ENCODE assay signal across 7 mouse cellular contexts in genomic region chr3:36612687-36613086, GRCm38 (mm10). TPM values are rescaled to one million over a fixed set of nuclear protein-coding genes. Genes with fewer than 3 reads are reported as not detected.
DNase-seq lines count a peak whose midpoint lies in the region; ATAC-seq lines count a peak whose summit lies in the region.

No protein-coding gene starts in this region.

- no peak for DNase-seq in neural tube, embryonic 11.5 days (ENCODE audit: low spot score)
- no peak for DNase-seq in neural tube, embryonic 10.5 days (ENCODE audit: extremely low spot score, low spot score)
- DNase-seq in limb, embryonic 10.5 days (ENCODE audit: low spot score), result no peak
- DNase-seq in ovary, adult 18-20 months (ENCODE audit: low spot score), result no peak
- no peak for DNase-seq in gastrocnemius, adult 8-10 months (ENCODE audit: low spot score in 2 of 2)

- no peaks in the 10 kb centered on the region for H3K27me3 ChIP-seq in neural tube, embryonic 11.5 days (ENCODE audit: control insufficient read depth, insufficient read depth, low read length)
- no peaks in the 10 kb centered on the region for H3K27me3 ChIP-seq in forebrain, embryonic 12.5 days
- no peaks in the 10 kb centered on the region for H3K27me3 ChIP-seq in limb, embryonic 10.5 days (ENCODE audit: low read depth, poor library complexity, severe bottlenecking)
- no peaks in the 10 kb centered on the region for H3K27me3 ChIP-seq in neural tube, embryonic 13.5 days

- peak overlapping the region; percentile 65 for H3K4me2 ChIP-seq in neural tube, embryonic 11.5 days (ENCODE audit: low read depth)
- H3K4me2 ChIP-seq in forebrain, embryonic 12.5 days, result peak overlapping the region; percentile 64
- H3K4me2 ChIP-seq in neural tube, embryonic 13.5 days, result peak overlapping the region; percentile 65

- no peaks in the 10 kb centered on the region; the same call in 1 of the 2 replicates for H3K4me1 ChIP-seq in neural tube, embryonic 11.5 days (ENCODE audit: control insufficient read depth, insufficient read depth, low read length)
- H3K4me1 ChIP-seq in forebrain, embryonic 12.5 days, result peaks cover 10% of the 10 kb centered on the region
- 0 out of 2 replicates have a peak, but pooled peaks cover 10% of the 10 kb centered on the region for H3K4me1 ChIP-seq in limb, embryonic 10.5 days
- H3K4me1 ChIP-seq in neural tube, embryonic 13.5 days (replicated peaks), result peaks cover 13% of the 10 kb centered on the region

- peak overlapping the region; percentile 70 for H3K4me3 ChIP-seq in neural tube, embryonic 11.5 days (ENCODE audit: low read depth, low read length)
- H3K4me3 ChIP-seq in forebrain, embryonic 12.5 days (replicated peaks), result peak overlapping the region; percentile 67
- peak overlapping the region; percentile 71 for H3K4me3 ChIP-seq in limb, embryonic 10.5 days
- peak overlapping the region; percentile 70 for H3K4me3 ChIP-seq in neural tube, embryonic 13.5 days

- H3K9me3 ChIP-seq in neural tube, embryonic 11.5 days (ENCODE audit: control insufficient read depth, low read length), result no peaks in the 10 kb centered on the region
- no peaks in the 10 kb centered on the region for H3K9me3 ChIP-seq in forebrain, embryonic 12.5 days
- H3K9me3 ChIP-seq in limb, embryonic 10.5 days (replicated peaks), result no peaks in the 10 kb centered on the region
- no peaks in the 10 kb centered on the region for H3K9me3 ChIP-seq in neural tube, embryonic 13.5 days

- WGBS in neural tube, embryonic 11.5 days, result 6% methylated on average over 6 of the region's 6 CpGs
- WGBS in forebrain, embryonic 12.5 days, result 1% methylated on average over 6 of the region's 6 CpGs
- WGBS in limb, embryonic 10.5 days, result 4% methylated on average over 6 of the region's 6 CpGs
- WGBS in neural tube, embryonic 13.5 days, result 3% methylated on average over 6 of the region's 6 CpGs

- peak overlapping the region; percentile 79 for H3K9ac ChIP-seq in neural tube, embryonic 11.5 days (ENCODE audit: low read length)
- H3K9ac ChIP-seq in forebrain, embryonic 12.5 days, result peak overlapping the region; percentile 70
- H3K9ac ChIP-seq in neural tube, embryonic 13.5 days, result peak overlapping the region; percentile 83

- no peak for ATAC-seq in neural tube, embryonic 11.5 days (ENCODE audit: insufficient read depth, low FRiP score, low TSS enrichment)
- ATAC-seq in forebrain, embryonic 12.5 days (ENCODE audit: low FRiP score), result peak; percentile 40
- peak; percentile 66 for ATAC-seq in neural tube, embryonic 13.5 days (ENCODE audit: low read depth)

- H3K27ac ChIP-seq in neural tube, embryonic 11.5 days (ENCODE audit: low read depth, low read length), result no peak overlapping the region
- peak overlapping the region; percentile 36 for H3K27ac ChIP-seq in forebrain, embryonic 12.5 days
- H3K27ac ChIP-seq in limb, embryonic 10.5 days, result peak overlapping the region; percentile 83
- H3K27ac ChIP-seq in neural tube, embryonic 13.5 days (replicated peaks), result peak overlapping the region; percentile 61

- no peaks in the 10 kb centered on the region for H3K36me3 ChIP-seq in neural tube, embryonic 11.5 days (ENCODE audit: control insufficient read depth, insufficient read depth, low read length)
- no peaks in the 10 kb centered on the region for H3K36me3 ChIP-seq in forebrain, embryonic 12.5 days (replicated peaks)
- H3K36me3 ChIP-seq in limb, embryonic 10.5 days, result no peaks in the 10 kb centered on the region
- H3K36me3 ChIP-seq in neural tube, embryonic 13.5 days, result peaks cover 9% of the 10 kb centered on the region; the same call in 1 of the 2 replicates

RNA-seq across cellular contexts. Expression of gene Bbs7, which starts 0.6 kb away (rescaled TPM):
- polyA plus RNA-seq in neural tube, embryonic 11.5 days (2014; fragmentation: Nextera tagmentation; extraction: Ambion mirVana), result 17.2 and 17.3 TPM in 2 replicates
- 19.6 and 20.9 TPM in 2 replicates for polyA plus RNA-seq in forebrain, embryonic 12.5 days (2016; fragmentation: Nextera tagmentation; extraction: Ambion mirVana)
- 14.1 and 18.9 TPM in 2 replicates for polyA plus RNA-seq in limb, embryonic 10.5 days (2016; fragmentation: Nextera tagmentation; extraction: Ambion mirVana)
- polyA plus RNA-seq in neural tube, embryonic 13.5 days (2015; fragmentation: Nextera tagmentation; extraction: Ambion mirVana), result 19.4 and 20.5 TPM in 2 replicates
- total RNA-seq in gastrocnemius, adult 8-10 months (2022), result 1 to 10 TPM; 7.3 to 8.4 (median 8.2) TPM

RNA-seq across cellular contexts. Expression of gene Ccna2, which starts 40.7 kb away (rescaled TPM):
- 247 and 248 TPM in 2 replicates for polyA plus RNA-seq in neural tube, embryonic 11.5 days (2014; fragmentation: Nextera tagmentation; extraction: Ambion mirVana)
- polyA plus RNA-seq in forebrain, embryonic 12.5 days (2016; fragmentation: Nextera tagmentation; extraction: Ambion mirVana), result 244 and 260 TPM in 2 replicates
- 244 TPM in 2 replicates for polyA plus RNA-seq in limb, embryonic 10.5 days (2016; fragmentation: Nextera tagmentation; extraction: Ambion mirVana)
- 33.4 and 43.6 TPM in 2 replicates for polyA plus RNA-seq in neural tube, embryonic 13.5 days (2015; fragmentation: Nextera tagmentation; extraction: Ambion mirVana)
- total RNA-seq in gastrocnemius, adult 8-10 months (2022), result under 1 TPM in 1 of 4 experiments, not detected in 3; 0.16 TPM
